Mouse (Mus musculus): ENCODE measurements at regions not wholly inside any gene's neighbourhood (a gene's known extent, or its start where the extent isn't known, plus 50 kb on each side); places are given as distances from the start of the nearest gene placed in this dataset.

- DNase-seq (ENCODE audit: low read depth, low spot score) = peak; percentile 60
Observed at GRCm38 (mm10) chr7:88544393-88544792, 114.3 kb downstream of the Rab38 start.

- DNase-seq (ENCODE audit: low read depth, low spot score) = no peak
Observed at GRCm38 (mm10) chr7:88544976-88545654, 115.0 kb downstream of the Rab38 start.

- no peak for DNase-seq (ENCODE audit: low read depth, low spot score)
Observed at GRCm38 (mm10) chr7:88575073-88575472, 145.0 kb downstream of the Rab38 start.

- DNase-seq (ENCODE audit: low read depth, low spot score) = no peak
Observed at GRCm38 (mm10) chr7:88600781-88601180, 170.7 kb downstream of the Rab38 start.
